Mouse (Mus musculus): ENCODE measurements around the gene Fam92b.

GRCm38 (mm10) chr8:120211345-120211744 is 34.1 kb upstream of the Fam92b start:
- no peak for TF ChIP-seq CTCF (IDR thresholded peaks at IDR 0.05; ENCODE audit: extremely low read depth, insufficient read depth, low read length)
- no peak for TF ChIP-seq POLR2A (IDR thresholded peaks at IDR 0.05; ENCODE audit: extremely low read depth, insufficient read depth, low read length)
